Mouse (Mus musculus) CD4-positive, CD25-positive, alpha-beta regulatory T cell, adult 2 months (primary cell): ENCODE measurements around the gene Rbmxl1.
"Not testable (repeated sequence)": the region's sequence is repeated elsewhere in the genome, so short reads cannot be mapped to it uniquely, and the experiment has no call there.

ENCODE experiments used
- DNase-seq: peaks from one replicate; pipeline ENCODE4 v3.0.0-alpha.2; 2012; ENCODE audit warnings: low read depth, low spot score

Gene Rbmxl1

DNA sequence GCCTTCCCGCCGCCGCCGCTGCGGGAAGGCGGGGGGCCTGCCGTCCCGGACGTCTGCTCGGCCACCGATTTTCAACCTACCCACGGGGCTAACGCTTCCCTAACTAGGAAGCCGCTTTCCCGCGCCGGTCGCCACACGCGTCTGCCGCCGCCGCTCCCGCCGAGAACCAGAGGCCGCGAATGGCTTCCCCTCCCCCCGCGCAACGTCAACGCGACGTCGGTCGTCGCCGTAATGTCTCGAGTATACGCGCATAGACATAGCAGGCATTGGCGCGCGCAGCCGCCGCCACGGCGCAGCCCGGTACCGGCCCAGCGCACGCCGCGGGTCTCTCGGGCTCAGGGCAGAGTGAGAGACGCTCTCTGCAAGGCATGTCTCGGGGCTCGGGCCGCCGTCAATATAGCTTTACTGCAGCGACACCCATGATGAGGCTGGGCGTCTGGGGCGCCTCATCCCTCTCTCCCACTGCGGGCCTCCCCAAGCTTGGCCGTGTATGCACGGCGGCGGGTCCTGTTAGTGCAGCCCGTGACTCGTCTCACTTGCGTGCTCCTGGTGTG, at the start of gene Rbmxl1:
Gene Rbmxl1 (minus strand): TSS at position 180 of the 554 bp plus-strand sequence.
- DNase-seq = peak; percentile 96

DNA sequence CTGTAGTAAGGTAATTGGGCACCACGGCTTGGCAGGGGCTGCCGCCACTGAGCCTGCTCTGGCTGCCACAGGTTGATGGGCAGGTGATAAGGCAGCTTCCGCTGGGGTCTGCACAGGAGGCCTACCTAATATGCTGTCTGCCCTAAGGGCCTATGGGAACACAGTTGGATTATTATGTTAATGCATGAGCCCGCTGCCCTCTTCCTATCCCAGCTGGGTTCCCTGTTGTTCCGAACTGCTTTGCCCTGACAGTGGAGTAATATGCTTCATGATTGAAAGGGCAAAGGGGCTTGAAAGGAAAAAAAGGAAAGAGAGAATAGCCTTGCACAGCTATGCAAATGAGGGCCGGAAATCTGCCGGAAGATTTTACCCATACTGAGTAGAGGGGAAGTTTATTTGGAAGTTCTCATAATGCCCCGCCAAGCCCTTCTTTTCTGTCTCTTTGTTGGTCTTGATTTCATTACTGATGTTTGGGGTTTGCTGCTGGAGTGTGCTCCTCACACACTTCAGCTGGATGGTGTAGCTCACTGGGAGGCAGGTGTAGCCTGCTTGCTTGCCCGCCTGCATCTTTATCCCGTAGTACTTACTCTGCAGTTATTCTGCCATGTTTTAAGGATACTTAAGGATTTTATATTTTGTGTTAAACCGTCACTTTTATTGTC, 48.2 kb upstream of the Rbmxl1 start:
- DNase-seq = no peak

DNA sequence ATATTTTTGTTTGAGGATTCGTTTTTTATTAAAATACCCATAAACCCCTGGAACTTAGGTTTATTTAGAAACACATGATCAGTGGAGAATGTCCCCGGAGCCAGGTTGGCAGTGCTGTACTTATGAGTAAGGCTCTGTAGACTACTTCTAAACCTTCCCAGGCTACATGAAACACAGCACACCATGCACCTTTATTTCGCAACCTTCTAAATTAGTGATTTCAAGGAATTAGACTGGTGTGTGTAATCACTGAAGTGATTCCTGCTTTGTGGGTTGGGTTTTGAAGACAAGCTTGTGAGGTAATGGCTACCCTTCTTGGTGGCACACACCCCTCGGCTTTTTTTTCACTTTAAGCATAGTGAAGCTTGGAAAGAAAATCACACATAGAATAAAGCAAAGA, 47.1 kb upstream of the Rbmxl1 start:
- no peak for DNase-seq

DNA sequence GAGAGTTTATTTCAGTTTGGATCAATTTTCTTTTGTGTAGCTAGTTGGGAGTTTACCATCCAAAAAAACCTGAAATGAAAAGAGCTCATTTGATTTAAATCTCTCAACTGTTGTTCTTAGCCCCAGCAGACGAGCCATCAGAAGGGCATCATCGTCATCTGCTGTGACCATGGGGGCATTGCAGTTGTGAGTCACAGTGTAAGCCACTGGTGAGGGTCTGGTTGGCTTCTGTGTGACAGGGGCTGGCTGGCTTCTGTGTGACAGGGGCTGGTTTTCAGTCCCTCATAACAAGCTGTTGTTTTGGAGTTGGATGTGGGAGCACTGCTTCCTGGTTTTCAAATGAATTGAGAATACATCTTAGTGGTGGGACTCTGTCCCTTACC, 42.0 kb upstream of the Rbmxl1 start:
- no peak for DNase-seq

DNA sequence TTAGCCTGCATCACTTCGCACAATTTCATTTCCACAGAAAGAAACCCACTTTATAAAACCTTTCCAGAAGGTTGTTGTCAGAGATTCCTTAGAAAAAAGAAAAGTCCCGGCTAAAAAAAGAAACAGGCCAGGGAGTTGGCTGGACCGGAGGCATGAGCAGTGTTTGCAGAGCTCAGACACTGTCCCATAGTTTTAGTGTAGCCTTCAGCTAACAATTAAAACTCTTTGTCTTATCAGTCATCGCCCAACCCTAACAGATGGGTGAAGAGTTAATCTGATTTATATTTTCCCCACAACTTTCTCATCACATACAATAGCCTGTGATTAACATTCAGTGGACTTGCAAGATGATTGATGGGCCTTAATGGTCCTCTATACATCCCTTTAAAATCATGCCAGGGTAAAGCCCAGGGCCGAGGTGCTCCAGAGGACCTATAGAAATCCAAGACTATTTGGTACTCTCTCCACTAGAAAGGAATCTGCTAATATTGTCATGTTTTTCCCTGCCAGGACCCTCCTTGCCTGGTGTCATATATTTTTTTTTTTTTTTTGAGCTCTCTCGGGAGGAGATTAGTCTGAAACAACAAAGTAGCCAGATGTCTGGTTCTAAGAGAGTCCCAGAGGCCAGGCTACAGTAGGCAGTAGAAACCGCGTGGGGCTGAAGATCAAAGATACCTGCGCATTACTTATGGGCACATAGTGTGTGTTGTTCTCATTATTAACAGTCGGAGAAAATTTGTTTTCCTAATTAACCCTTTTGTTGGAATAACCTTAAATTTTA, 41.5 kb upstream of the Rbmxl1 start:
- DNase-seq = no peak

DNA sequence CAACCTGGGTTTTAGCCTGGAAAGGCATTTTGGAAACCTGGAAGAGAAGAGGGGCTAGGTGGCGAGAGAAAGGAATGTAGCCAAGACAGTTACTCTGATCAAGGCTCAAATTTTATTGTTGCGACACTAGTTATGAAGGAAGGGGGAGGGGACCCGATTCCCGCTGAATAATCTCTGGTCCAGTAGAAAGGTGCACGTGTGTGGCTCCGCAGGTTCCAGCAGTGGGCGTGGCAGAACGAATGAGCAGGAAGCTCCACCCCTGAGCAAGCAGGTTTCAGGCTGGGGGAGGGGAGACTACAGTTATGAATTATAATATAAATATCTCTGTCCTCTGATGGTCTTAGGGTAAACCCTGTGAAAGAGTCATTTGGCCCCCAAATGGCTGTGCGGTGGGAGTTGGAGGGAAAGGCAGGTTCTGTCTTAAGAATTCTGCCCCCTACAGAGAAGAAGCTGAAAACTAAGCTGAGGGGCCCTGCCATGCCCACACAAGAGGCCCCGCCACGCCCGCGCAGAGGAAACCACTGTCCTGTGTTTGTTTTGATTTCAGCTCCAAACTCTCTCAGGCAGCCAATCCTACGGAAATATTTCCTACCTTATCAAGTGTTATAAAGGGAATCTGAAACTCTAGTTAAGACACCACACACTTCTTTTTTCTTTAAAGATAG, 36.6 kb upstream of the Rbmxl1 start:
- not testable (repeated sequence) for DNase-seq

DNA sequence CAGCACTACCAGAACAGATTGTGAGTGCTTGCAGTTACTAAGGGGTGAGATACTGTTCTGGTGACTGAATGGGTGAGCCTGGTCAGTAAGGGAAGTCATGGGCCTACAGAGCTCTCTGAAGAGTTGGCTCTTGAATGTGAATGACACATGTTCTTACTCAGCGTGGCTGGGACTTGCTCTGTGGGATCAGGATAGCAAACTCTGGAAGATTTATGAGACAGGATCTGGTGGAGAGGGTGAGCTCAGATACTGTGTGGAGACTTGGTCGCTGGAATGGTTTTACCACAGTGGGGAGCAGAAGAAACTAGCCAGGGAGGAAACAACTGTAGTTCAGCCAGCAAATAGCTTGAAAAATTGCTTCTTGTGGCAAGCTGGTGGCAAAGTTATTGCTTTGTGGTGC, 35.8 kb upstream of the Rbmxl1 start:
- DNase-seq = no peak

DNA sequence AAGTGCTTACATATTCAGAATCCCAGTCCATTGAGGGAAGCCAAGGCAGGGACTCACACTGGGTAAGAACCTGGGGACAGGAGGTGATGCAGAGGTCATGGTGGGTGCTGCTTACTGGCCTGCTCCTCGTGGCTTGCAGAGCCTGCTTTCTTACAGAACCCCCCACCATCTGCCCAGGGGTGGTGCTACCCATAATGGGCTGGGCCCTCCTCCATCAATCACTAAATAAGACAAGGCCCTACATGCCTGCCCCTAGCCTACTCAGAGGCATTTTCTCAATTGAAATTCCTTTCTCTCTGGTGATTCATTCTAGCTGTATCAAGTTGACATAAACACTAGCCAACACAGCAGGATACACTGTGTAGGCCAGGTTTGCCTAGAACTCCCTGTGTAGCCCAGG, 34.9 kb upstream of the Rbmxl1 start:
- no peak for DNase-seq

DNA sequence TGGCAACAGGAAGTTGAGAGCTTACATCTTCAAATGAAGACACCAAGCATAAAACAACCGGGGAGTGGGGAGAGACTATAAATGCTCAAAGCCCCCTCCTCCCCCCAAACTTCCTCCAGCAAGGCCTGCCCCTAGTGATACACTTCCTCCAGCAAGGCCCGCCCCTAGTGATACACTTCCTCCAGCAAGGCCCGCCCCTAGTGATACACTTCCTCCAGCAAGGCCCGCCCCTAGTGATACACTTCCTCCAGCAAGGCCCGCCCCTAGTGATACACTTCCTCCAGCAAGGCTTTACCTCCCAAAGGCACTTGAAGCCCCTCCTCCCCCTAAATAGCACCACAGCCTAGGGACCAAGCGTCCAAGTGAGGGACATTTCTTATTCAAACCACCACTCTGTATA, 34.0 kb upstream of the Rbmxl1 start:
- not testable (repeated sequence) for DNase-seq

DNA sequence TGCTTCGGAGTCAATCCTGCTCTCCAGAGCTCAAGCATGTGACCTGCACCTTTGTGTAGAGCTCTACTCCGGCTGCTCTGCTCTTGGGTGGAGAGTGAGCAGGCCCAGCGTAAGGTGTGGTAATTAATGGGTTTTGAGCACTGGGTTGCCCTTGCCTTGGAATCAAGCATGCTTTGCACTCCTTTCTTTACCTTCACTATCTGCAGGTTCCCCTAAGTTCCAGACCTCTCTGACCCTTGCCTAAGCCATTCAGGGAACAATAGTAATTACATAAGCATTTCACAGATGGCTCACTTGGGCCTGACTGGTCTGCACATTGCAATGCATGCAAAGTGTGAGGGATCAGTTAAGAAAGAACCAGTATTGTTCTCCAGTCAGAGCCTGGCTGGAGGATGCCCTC, 29.1 kb upstream of the Rbmxl1 start:
- DNase-seq = no peak

DNA sequence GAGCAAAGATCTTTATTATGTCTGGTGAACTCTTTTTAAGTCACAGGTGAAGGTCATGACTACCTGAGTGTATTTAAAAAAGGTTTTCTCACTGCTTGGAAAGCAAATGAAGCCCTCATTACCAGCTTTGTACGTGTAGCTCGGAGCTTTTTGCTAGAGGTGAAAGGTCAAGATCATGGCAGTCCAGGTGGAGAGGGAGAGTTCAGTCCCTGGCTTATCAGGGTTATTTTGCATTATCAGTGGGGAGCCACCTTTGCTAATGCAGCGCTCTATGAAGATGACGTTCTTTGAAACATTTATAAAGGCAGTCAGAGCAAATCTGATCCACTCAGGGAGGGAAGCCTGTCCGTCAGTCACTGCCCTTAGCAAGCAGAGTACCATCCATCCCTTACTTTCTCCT, 28.0 kb upstream of the Rbmxl1 start:
- no peak for DNase-seq

DNA sequence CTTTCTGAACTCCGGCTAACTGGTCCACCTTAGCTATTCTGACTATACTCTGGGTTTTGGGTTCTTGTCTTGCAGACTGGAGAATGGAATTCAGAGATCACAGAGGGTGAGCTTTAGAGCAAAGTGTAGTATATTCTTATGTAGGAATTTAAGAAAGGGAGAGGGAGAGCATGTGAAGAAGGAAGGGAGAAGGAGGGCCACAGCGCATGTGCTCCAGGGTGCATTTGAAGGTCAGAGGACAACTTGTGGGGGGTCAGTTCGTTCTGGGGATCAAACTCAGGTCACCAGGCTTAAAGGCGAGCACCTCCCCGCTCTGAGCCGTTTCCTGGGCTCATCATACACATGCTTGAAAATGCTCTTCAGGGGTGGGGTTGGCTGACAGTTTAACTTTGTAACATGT, 25.3 kb upstream of the Rbmxl1 start:
- no peak for DNase-seq

DNA sequence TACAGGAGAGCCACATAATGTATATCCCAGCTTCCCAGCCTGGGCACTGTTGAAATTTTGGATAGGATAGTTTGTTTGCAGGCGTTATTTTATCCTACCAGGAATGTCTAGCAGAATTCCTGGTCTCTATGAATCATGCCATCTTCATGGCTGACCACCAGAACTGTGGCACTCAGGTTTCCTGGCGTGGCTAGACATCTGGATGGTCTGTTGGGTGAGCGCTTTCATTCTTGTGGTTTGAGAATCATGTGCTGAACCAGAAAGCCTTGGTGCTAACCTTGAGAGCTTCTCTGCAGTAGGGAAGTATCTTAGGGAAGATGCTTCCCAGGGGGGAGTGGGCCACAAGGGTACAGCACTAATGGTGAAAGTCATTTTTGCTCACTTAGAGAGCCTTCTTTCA, 6.4 kb upstream of the Rbmxl1 start:
- no peak for DNase-seq

DNA sequence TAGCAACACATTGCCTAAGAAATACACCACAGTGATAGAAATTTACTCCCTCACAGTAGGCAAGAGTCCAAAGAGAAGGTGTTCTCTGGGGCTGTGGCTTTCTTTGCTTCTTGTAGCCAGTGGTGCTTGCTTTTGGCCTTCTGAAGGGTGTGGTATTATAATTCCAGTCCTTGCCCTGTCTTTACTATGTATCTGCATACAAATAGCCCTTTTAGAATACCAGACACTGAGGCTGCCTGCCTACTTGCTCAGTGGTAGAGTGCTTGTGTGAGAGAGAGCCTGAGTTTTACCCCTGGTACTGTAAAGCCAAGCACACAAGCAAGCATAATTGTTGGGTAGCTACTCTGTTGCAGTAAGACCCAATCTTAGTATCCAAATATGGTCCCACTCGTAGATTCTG, 6.0 kb upstream of the Rbmxl1 start:
- no peak for DNase-seq

DNA sequence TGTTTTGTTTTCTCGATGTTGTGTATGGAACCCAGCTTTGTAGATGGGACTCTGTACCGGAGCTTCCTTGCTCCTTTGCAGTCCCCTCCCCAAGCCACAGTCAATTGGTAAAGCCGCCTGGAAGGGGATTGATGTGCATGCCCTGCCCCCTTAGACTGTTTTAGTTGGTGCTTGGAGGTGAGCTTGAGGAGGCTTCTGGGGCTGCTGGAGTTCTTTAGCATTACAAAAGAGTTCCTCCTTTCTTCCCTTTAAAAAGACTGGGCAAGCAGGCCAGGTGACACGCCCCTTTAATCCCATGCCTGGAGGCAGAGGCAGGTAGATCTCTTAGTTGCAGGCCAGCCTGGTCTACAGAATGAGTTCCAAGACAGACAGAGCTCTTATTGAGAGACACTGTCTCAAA, 4.4 kb upstream of the Rbmxl1 start:
- no peak for DNase-seq

DNA sequence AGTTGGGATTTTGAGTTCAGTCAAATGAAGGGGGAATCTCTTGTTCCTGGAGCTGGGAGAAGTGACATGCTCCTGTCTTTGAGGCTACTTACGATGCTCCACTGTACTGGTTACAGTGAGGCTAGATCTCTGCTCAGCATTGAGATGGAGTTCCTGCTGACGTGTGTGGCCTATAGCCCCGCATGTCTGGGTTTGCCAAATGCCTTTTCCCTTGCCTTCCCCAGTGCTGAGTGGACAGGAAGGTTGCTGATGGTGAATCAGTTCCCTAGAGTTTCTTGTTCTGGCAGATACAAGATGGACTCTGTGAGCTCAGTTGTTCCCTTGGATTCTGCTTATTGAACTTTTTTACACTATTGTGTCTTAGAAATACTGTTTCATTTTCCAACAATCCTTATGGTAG, 2.2 kb upstream of the Rbmxl1 start:
- DNase-seq = peak; percentile 4

DNA sequence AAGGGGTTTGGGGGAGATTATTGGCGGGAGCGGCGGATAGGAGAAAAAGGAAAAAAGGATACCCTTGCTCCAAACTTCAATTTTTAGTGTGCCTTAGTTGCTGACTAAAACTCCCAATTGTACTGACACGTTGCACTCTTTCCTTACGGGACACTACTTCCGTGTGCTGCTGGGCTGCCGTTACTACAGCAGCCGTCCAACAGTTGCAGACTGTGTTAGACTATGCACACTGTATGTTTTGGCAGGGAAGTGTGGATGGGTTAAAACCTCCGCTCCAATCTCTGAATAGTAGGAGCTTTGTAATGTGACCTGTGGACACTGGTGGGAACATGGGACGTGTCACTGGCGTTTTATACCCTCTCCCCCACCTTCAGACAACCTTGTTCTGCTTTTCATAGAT, 1.4 kb upstream of the Rbmxl1 start:
- peak; percentile 45 for DNase-seq

DNA sequence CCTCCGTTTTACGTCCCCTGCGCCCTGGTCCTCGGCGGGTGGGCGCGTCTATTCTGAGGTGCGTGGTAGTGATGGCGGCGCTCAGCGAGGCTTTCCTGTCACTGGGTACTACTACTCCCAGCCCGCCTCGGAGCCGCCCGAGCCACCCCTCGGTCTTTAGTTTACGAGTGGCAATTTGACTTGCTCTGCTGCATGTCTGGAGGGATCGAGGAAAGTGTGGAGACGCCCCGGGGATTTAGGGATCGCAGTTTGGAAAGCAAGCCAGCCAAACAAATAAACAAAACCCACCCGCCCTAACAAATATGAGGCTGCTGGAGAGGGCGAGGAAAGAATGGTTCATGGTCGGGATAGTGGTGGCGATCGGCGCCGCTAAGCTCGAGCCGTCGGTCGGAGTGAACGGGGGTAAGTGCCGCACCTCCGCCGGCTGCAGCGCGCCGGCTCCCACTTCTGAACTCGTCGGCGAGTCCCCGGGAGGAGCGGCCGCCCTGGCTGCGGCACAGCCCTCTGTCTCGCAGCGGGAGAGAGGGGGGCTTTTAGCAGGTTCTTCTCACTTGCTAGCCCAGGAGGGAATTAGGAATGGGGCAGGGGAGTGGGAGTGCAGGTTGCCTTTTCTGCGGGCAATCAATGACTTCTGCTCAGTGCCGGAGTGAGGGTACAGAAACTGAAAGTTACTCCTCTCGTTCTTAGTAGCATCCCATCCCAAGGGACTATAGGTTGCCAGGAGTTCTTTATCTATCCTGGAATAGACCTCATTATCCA, 754 bp upstream of the Rbmxl1 start, which contains the start of gene Slc10a7:
Gene Slc10a7 (plus strand): TSS at position 74 of the 759 bp plus-strand sequence.
- peak; percentile 90 for DNase-seq

DNA sequence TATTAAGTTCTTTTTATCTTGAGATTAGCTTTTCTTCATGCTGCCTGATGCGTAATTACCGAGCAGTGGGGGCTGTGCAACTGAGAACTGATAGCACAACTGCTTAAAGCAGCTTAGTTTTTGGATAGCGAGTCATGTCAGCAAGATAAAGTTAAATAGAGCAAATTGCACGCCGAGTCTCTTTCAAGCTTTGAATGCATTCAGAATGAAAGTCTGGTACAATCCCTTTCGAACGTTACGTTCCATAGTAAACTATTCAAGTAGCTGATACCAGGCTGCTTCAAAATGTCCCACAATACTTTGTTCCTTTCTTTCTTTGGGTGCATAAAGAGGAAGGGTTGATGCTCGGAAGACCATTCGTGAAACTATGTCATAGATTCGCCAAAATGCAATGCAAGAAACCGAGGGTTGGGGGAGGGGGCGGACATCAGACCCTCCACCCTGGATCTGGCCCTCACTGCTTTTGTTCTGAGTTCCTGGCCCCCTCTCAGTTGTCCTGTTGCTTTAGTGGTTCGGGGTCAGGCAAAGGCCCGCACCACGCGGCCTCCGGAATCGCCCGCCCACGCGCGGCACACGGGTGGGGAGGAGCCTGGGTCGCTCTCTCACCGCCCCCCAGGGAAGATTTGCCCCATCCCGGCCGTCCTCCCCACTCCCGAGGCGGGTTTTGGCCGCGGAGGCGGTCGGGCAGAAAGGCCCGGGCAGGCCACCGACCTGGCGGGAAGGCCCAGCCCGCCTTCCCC, 549 bp downstream of the Rbmxl1 start:
- peak; percentile 74 for DNase-seq

DNA sequence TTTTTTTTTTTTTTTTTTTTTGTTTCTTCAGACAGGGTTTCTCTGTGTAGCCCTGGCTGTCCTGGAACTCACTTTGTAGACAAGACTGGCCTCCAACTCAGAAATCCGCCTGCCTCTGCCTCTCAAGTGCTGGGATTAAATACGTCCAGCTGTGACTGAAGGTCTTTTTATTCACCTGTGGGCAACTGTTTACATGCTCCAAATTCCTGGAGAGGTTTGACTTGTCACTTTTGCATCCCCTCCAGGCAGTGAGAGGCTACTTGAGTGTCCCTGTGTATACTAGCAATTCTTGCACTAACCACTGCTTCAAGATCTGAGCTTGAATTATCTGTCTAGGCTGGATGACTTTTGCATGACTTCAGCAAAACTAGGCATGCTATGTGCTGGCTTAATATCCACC, 6.0 kb downstream of the Rbmxl1 start:
- DNase-seq = no peak

DNA sequence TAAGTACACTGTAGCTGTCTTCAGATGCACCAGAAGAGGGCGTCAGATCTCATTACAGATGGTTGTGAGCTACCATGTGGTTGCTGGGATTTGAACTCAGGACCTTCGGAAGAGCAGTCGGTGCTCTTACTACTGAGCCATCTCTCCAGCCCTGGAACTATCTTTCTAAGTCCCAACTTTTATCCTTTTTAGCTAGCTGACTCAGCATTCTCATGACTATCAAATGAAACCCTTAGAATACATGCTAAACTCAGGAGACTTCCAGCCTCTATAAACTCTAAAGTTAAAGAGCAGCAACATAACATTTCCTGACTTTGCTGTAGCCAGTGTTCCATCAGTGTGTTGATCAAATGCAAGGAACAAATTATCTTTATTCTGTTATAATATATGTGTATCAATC, 12.4 kb downstream of the Rbmxl1 start:
- not testable (repeated sequence) for DNase-seq
